Mouse (Mus musculus) A20 (cell line): ENCODE data around the gene Acot1.

Experiments used
- DNase-seq: peaks from one replicate; pipeline ENCODE4 v3.0.0-alpha.2; 2011; ENCODE audit warnings: low read depth, low spot score

The Acot1 gene

DNA sequence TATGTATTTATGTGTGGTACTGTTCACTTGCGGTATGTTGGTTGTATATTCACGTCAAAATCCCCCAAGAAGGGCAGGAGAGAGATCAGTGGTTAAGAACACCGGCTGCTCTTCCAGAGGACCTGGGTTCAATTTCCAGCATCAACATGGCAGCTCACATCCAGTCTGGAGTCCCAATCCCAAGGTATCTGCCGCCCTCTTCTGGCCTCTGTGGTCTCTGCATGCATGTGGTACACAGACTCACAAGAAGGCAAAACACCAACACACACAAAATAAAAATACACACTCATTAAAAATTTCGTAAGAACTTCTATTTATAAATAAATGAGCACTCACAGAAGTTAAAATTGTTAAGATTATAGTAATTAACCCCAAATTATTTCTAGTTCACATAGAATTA lies 53.9 kb downstream of the Acot1 start:
- DNase-seq = peak; percentile 40

DNA sequence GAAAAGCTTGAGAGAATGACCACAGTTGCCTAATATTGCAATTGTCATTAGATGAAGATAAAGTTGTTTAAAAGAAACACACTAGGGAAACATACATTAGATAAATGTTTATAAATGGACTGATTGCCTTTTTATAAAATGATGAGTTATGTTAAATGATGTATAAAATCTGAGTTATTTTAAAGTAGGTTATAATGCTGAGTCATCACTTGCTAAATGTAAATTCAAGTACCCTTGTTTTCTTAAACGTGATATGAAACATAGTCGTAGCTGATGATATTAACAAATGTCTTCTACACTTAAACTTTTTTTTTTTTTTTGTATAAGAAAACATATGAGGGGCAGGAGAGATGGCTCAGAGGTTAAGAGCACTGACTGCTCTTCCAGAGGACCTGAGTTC lies 54.5 kb downstream of the Acot1 start:
- DNase-seq = no peak

DNA sequence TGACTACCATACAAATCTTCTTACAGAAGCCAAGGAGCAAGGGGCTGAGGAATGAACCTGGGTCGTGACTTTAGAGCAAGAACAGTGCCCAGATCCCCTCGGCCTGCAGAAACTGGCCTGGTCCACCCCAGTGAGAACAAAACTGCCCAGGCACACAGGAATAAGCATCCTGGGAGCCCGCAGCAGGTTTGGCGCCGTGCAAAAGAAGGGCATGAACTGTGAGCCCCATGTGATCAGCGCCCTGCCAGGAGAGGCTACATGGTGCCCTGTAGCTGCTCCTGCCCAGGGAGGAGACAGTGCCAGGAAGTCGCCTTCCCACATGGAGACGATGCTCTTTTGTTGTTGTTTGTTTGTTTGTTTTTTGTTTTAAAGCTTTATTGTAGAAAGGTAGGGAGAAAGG lies 55.3 kb downstream of the Acot1 start:
- DNase-seq = no peak

DNA sequence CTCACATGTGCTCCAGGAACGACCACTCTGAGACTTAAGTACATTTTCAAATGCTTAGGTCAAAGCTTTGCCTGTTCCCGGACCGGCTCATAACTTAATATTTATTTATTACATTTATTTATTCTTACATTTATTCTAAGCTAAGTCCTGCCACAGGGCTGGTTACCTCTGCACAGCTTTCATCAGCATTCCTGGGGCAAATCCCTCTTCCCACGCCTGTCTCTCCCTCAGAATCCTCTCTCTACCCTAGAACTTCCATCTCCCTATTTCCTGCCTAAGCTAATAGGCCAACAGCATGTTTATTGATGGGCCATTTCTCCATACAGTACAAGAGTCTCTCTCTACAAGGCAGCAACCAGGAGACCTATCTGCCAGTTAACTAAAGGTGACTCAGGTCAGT lies 58.5 kb downstream of the Acot1 start:
- DNase-seq = no peak
